Mouse (Mus musculus) testis, adult 2 months (tissue): ENCODE results near the gene Acot4.

Experiments used
- CTCF ChIP-seq: fragments of 200-500 bp; IDR thresholded peaks from 2 replicates; pipeline ENCODE4 v1.5.1; 2012; ENCODE audit warnings: low read depth, mild to moderate bottlenecking, inconsistent platforms, low read length, moderate library complexity; ENCODE audit not compliant: control insufficient read depth, insufficient read depth, insufficient replicate concordance
- POLR2A ChIP-seq: fragments of 200-500 bp; IDR thresholded peaks from 2 replicates; pipeline ENCODE4 v1.6.1; 2012; ENCODE audit warnings: low read depth, mild to moderate bottlenecking, inconsistent platforms, low read length, moderate library complexity; ENCODE audit not compliant: control insufficient read depth

DNA sequence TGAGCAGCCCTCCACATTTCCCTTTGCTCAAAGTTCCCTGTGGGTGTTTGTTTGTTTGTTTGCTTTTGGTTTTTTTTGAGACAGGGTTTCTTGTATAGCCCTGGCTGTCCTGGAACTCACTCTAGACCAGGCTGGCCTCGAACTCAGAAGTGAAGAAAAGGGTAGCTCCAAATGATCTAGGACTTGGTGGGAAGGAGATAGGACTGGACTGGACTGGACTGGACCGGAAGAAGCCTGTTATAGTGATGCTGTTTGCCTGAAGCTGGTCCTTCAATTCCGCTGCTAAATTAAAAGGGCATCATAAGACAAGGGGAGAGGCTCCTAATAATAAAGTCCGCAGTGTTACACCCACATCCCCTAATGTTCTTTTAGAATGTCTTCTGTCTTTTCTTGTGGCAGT is 49.7 kb upstream of the Acot4 start:
- TF ChIP-seq CTCF (no peak), POLR2A (no peak)
